Mouse (Mus musculus): Measurements from ENCODE around the gene Nudcd2. TPM values are rescaled to one million over a fixed set of nuclear protein-coding genes. Genes with fewer than 3 reads are reported as not detected.

Gene Nudcd2
- total and polyA plus RNA-seq, 3 experiments = 89.8 to 221 (median 119) TPM

GRCm38 (mm10) chr11:40746361-40746760 is 12.9 kb downstream of the Nudcd2 start:
- Histone ChIP-seq H3K4me1 (ENCODE audit: control insufficient read depth in 1 of 2, insufficient read depth in 2 of 2) (peaks cover 3 to 13% of the 10 kb centered on the region in 2 experiments; a peak in 3 of 4 replicates), H3K4me2 (ENCODE audit: insufficient read depth, low read depth, poor library complexity, severe bottlenecking) (no peak overlapping the region), H3K27ac (ENCODE audit: insufficient read depth, low read depth) (no peak overlapping the region), H3K79me2 (replicated peaks; ENCODE audit: control insufficient read depth, extremely low read depth, insufficient read depth, poor library complexity, severe bottlenecking) (no peaks in the 10 kb centered on the region; the same call in 1 of the 2 replicates), H3K36me3 (replicated peaks in 1 of 2; ENCODE audit: control insufficient read depth in 1 of 2, insufficient read depth in 1 of 2, low read length in 1 of 2) (peaks cover 20 to 62% of the 10 kb centered on the region in 2 experiments), H3K9me3 (replicated peaks; ENCODE audit: low read length) (no peaks in the 10 kb centered on the region), H3K27me3 (replicated peaks) (no peaks in the 10 kb centered on the region), H3K9ac (ENCODE audit: insufficient read depth, low read depth) (no peak overlapping the region), H3K4me3 (replicated peaks in 1 of 3; ENCODE audit: low read depth in 2 of 3, low read length in 2 of 3, poor library complexity in 1 of 3) (no peak overlapping the region)
- TF ChIP-seq RCOR1 (conservative IDR thresholded peaks at IDR 0.05; ENCODE audit: low read depth, low read length) = no peak
- TF ChIP-seq BHLHE40 (IDR thresholded peaks at IDR 0.05; ENCODE audit: low read depth, low read length) = no peak
- no peak for TF ChIP-seq PAX5 (IDR thresholded peaks at IDR 0.05; ENCODE audit: low read length)
- no peak for TF ChIP-seq USF2 (conservative IDR thresholded peaks at IDR 0.05; ENCODE audit: low read depth, low read length)
- TF ChIP-seq CTCF (conservative IDR thresholded peaks at IDR 0.05 in 1 of 2, IDR thresholded peaks at IDR 0.05 in 1 of 2; ENCODE audit: low read depth in 2 of 2, low read length in 2 of 2) = no peak
- no peak for TF ChIP-seq ZKSCAN1 (IDR thresholded peaks at IDR 0.05; ENCODE audit: borderline replicate concordance, low read depth, low read length)
- TF ChIP-seq USF1 (IDR thresholded peaks at IDR 0.05; ENCODE audit: low read depth, low read length) = no peak
- no peak for TF ChIP-seq ZMIZ1 (IDR thresholded peaks at IDR 0.05; ENCODE audit: low read depth, low read length)
- TF ChIP-seq CHD2 (IDR thresholded peaks at IDR 0.05; ENCODE audit: low read length) = no peak
- TF ChIP-seq MAZ (IDR thresholded peaks at IDR 0.05; ENCODE audit: low read depth, low read length) = no peak
- TF ChIP-seq ETS1 (conservative IDR thresholded peaks at IDR 0.05; ENCODE audit: low read depth, low read length) = no peak
- no peak for TF ChIP-seq EP300 (IDR thresholded peaks at IDR 0.05; ENCODE audit: low read length)
- no peak for TF ChIP-seq ZC3H11A (IDR thresholded peaks at IDR 0.05; ENCODE audit: low read depth, low read length)
- TF ChIP-seq MAX (IDR thresholded peaks at IDR 0.05; ENCODE audit: low read length) = no peak
- TF ChIP-seq POLR2AphosphoS2 (IDR thresholded peaks at IDR 0.05; ENCODE audit: low read depth, low read length) = no peak
- no peak for TF ChIP-seq TBP (conservative IDR thresholded peaks at IDR 0.05; ENCODE audit: low read depth, low read length)
- TF ChIP-seq JUND (conservative IDR thresholded peaks at IDR 0.05; ENCODE audit: low read depth, low read length) = no peak
- no peak for TF ChIP-seq SIN3A (IDR thresholded peaks at IDR 0.05; ENCODE audit: low read length)
- TF ChIP-seq MYC (IDR thresholded peaks at IDR 0.05; ENCODE audit: low read depth, low read length) = no peak
- TF ChIP-seq CHD1 (IDR thresholded peaks at IDR 0.05; ENCODE audit: low read depth, low read length) = no peak
- in situ Hi-C loops (cut with MboI; ENCODE audit: low pct_ligation_motif_present, low pct_unique_long_range_greater_than_20kb, low sequenced_read_pairs) (no loop called here), dilution Hi-C loops (cut with MboI; ENCODE audit: extremely low pct_ligation_motif_present, extremely low pct_unique_long_range_greater_than_20kb, low sequenced_read_pairs) (no loop called here)
- no peak for DNase-seq (ENCODE audit: extremely low read depth)

- in situ Hi-C loops (cut with MboI; ENCODE audit: low pct_ligation_motif_present, low pct_unique_long_range_greater_than_20kb, low sequenced_read_pairs) = no loop called here
- TF ChIP-seq USF2 (conservative IDR thresholded peaks at IDR 0.05; ENCODE audit: low read depth, low read length) (no peak), IRF4 (IDR thresholded peaks at IDR 0.05; ENCODE audit: low read depth, low read length) (no peak), MAX (IDR thresholded peaks at IDR 0.05; ENCODE audit: low read length) (no peak), GABPA (IDR thresholded peaks at IDR 0.05; ENCODE audit: insufficient replicate concordance, low read depth, low read length) (no peak), SIN3A (IDR thresholded peaks at IDR 0.05; ENCODE audit: low read length) (no peak), KAT2A (IDR thresholded peaks at IDR 0.05; ENCODE audit: insufficient replicate concordance, low read length) (no peak), MYC (IDR thresholded peaks at IDR 0.05; ENCODE audit: low read depth, low read length) (no peak), POLR2A (IDR thresholded peaks at IDR 0.05; ENCODE audit: low read depth, low read length) (no peak), NRF1 (IDR thresholded peaks at IDR 0.05; ENCODE audit: low read depth, low read length) (no peak), PAX5 (IDR thresholded peaks at IDR 0.05; ENCODE audit: low read length) (no peak), TCF12 (IDR thresholded peaks at IDR 0.05; ENCODE audit: low read depth, low read length) (no peak), ELF1 (IDR thresholded peaks at IDR 0.05; ENCODE audit: low read depth, low read length) (no peak), MEF2A (IDR thresholded peaks at IDR 0.05; ENCODE audit: borderline replicate concordance, low read depth, low read length) (no peak)
- H3K27me3 ChIP-seq (replicated peaks) = no peaks in the 10 kb centered on the region
- H3K27ac ChIP-seq (ENCODE audit: insufficient read depth, low read depth) = no peak overlapping the region
- no peak for DNase-seq (ENCODE audit: extremely low read depth)
- peaks cover 4 to 18% of the 10 kb centered on the region in 2 experiments; a peak in 3 of 4 replicates for H3K4me1 ChIP-seq (ENCODE audit: control insufficient read depth in 1 of 2, insufficient read depth in 2 of 2)
- dilution Hi-C loops (cut with MboI; ENCODE audit: extremely low pct_ligation_motif_present, extremely low pct_unique_long_range_greater_than_20kb, low sequenced_read_pairs) = no loop called here
- H3K36me3 ChIP-seq (replicated peaks in 1 of 2; ENCODE audit: control insufficient read depth in 1 of 2, insufficient read depth in 1 of 2, low read length in 1 of 2) = peaks cover 21 to 66% of the 10 kb centered on the region in 2 experiments
- H3K4me2 ChIP-seq (ENCODE audit: insufficient read depth, low read depth, poor library complexity, severe bottlenecking) = no peak overlapping the region
- peaks cover 9% of the 10 kb centered on the region for H3K79me2 ChIP-seq (replicated peaks; ENCODE audit: control insufficient read depth, extremely low read depth, insufficient read depth, poor library complexity, severe bottlenecking)
- H3K9ac ChIP-seq (ENCODE audit: insufficient read depth, low read depth) = no peak overlapping the region
- H3K4me3 ChIP-seq (replicated peaks in 1 of 3; ENCODE audit: low read depth in 2 of 3, low read length in 2 of 3, poor library complexity in 1 of 3) = no peak overlapping the region
- no peaks in the 10 kb centered on the region for H3K9me3 ChIP-seq (replicated peaks; ENCODE audit: low read length)
These were observed 14.2 kb downstream of the Nudcd2 start for GRCm38 (mm10) chr11:40747716-40748115.
